Mouse (Mus musculus) liver, postnatal 0 days (tissue): ENCODE measurements at regions not wholly inside any gene's neighbourhood (a gene's known extent, or its start where the extent isn't known, plus 50 kb on each side); places are given as distances from the start of the nearest gene placed in this dataset.

Experiments
- CTCF ChIP-seq: sonication (generic); IDR thresholded peaks from 2 replicates; pipeline ENCODE4 v1.5.1; 2016; ENCODE audit warnings: antibody characterized with exemption, low read depth
- EP300 ChIP-seq: IDR thresholded peaks from 2 replicates; pipeline ENCODE4 v1.6.1; 2016; ENCODE audit warnings: antibody characterized with exemption, low read depth, mild to moderate bottlenecking

DNA sequence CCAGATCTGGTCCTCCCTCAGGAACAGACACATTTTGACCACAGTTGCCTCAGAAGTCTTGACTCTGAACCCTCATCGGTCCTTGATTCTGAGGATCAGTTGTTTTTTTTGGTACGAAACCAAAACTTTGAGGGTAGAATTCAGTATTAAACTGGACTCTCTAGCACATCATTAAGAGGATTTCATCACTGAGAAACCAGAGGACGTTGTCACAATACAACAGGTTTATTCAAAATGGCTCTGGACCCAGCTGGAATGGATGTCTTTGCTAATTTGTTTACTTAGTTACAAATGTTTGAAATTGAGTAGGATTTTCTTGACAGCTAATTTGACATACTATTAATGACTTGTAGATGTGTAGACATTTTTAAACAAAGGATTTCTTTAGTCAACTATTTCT is 163.7 kb downstream of the Pten start:
- TF ChIP-seq CTCF = no peak
- TF ChIP-seq EP300 = no peak
